Mouse (Mus musculus) brain, embryonic 14.5 days (tissue): ENCODE data around the gene Cdk14. TPM values are rescaled to one million over a fixed set of nuclear protein-coding genes. Genes with fewer than 3 reads are reported as not detected.
A peak's percentile ranks its signal among the peaks of the same experiment; 100 is the strongest.

Experiments used
- DNase-seq: peaks from one replicate; pipeline ENCODE4 v3.0.0-alpha.2; 2011; ENCODE audit warnings: low read depth
- CTCF ChIP-seq: fragments of 200-500 bp; IDR thresholded peaks from 2 replicates; pipeline ENCODE4 v1.5.1; 2012; ENCODE audit warnings: inconsistent platforms, mild to moderate bottlenecking, moderate library complexity, borderline replicate concordance; ENCODE audit not compliant: insufficient read depth, insufficient read length; ENCODE audit errors: extremely low read depth
- POLR2A ChIP-seq: fragments of 200-500 bp; IDR thresholded peaks from 2 replicates; pipeline ENCODE4 v1.6.1; 2012; ENCODE audit warnings: mild to moderate bottlenecking, inconsistent platforms, borderline replicate concordance; ENCODE audit not compliant: poor library complexity, insufficient read depth, insufficient read length, severe bottlenecking; ENCODE audit errors: extremely low read depth
- polyA plus RNA-seq: library from polyadenylated mRNA; depleted of rRNA; stranded (reverse); fragments of >200 nt; gene quantifications from 2 replicates; pipeline ENCODE4 v1.2.3, GENCODE M21; 2012

Gene Cdk14
- polyA plus RNA-seq, 1 experiment = 33.3 TPM

GRCm38 (mm10) chr5:4898241-4898640 lies 521.9 kb downstream of the Cdk14 start:
- no peak for DNase-seq
- TF ChIP-seq CTCF (no peak), POLR2A (no peak)

DNA sequence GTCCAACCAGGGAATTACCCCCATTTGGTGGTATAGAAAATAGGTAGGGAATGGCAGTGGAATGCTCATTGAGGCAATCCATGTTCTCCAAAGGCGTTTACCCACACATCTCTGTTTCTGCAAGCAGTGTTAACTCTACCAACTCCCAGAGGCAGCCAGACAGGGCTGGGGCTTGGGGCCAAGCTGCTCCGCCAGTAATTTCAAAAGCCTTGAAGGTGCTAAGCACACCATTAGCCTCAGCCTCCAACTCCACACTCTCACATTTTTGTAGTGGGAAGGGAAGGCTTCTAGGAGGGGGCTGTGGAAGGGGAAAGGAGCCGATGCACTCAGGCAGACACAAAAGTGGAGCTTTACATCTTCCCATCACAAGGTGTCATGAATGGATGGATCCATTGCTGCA lies 525.1 kb downstream of the Cdk14 start:
- TF ChIP-seq POLR2A (no peak), CTCF (no peak)
- DNase-seq = peak; percentile 53

DNA sequence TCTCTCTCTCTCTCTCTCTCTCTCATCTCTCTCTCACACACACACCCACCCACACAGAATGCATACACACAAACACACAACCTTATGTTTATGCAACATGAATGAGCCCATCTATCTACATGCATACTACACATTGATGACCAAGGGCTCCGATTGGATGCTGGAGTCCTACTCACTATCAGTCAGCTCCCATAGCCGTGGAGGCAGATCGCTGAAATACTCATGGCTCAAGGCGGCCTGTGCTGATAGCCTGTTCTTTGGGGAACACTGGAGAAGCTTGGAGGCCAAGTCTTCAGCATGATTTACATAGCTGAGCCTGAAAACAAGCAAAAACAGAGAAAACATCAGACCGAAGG lies 526.3 kb downstream of the Cdk14 start:
- no peak for TF ChIP-seq CTCF
- TF ChIP-seq POLR2A = no peak
- peak; percentile 48 for DNase-seq

DNA sequence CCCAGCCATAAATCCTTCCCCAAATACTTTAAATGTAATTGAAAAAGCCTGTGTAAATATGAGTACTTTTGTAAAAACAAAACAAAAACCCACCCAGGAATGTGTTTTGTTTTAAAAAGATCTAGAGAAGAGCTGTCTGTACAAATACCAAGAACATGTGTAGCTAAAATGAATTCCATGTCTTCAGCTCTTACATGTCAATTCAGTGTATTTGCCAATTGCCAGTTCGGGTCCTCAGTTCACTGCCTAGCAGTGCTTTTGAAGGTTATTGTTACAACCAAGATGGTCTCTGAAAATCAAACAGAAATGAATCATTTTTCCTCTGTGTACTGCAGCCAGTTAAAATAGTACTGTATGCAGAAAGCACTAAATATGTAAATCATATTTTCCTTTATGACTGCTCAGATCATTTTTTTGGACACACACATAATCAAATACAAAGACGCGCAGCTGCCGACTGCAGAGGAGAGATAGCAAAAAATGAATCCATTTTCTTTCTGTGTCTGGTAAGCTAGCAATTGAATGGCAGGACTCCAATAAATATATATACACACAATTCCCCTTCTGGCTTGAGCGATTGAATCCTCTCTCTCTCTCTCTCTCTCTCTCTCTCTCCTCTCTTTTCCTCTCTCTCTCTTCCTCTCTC lies 526.8 kb downstream of the Cdk14 start:
- no peak for TF ChIP-seq CTCF
- no peak for TF ChIP-seq POLR2A
- peak; percentile 54 for DNase-seq

GRCm38 (mm10) chr5:4892734-4893133 lies 527.4 kb downstream of the Cdk14 start:
- TF ChIP-seq CTCF (no peak), POLR2A (no peak)
- DNase-seq = no peak

DNA sequence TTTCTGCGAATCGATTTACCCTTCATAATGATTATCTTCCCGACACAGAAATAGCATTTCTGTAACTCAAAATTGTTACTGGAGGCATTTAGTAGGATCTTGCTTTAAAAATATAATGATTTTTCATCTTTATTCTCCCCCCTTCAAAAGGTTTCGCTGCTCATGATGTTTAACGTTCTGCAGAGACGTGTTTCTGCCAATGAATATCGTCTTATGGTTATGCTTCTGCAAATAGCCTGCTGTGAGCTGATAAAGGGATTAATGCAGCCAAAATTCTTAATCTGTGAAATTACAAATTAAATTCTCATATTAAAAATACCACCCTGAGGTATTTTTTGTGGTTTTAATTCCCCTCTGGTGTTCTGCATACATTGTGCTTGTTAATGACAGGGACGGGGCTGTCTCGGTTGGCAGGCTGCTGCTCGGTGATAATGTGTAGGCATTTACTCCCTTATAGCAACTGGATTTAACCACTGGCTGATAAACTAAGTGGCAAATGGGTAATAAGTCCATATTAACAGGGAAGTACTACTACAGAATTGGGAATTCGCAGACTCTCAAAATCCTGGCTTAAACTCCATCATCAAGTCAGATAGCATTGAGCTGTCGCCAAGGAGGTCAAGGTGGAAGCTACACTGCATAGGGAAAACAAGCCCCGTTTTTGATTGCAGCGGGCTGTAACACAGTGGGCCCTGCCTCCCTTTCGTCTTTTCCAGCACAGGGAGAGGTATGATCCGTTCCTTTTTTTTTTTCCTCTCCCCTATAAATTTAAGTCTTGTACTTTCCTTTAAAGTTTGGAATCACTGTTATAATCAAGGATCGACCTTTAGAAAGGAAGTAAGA lies 528.0 kb downstream of the Cdk14 start:
- peak; percentile 76 for DNase-seq
- TF ChIP-seq POLR2A = no peak
- TF ChIP-seq CTCF = no peak

GRCm38 (mm10) chr5:4887069-4887468 lies 533.0 kb downstream of the Cdk14 start:
- no peak for TF ChIP-seq POLR2A
- TF ChIP-seq CTCF = no peak
- no peak for DNase-seq

GRCm38 (mm10) chr5:4882841-4883240 lies 537.3 kb downstream of the Cdk14 start:
- DNase-seq = no peak
- TF ChIP-seq CTCF (no peak), POLR2A (no peak)

DNA sequence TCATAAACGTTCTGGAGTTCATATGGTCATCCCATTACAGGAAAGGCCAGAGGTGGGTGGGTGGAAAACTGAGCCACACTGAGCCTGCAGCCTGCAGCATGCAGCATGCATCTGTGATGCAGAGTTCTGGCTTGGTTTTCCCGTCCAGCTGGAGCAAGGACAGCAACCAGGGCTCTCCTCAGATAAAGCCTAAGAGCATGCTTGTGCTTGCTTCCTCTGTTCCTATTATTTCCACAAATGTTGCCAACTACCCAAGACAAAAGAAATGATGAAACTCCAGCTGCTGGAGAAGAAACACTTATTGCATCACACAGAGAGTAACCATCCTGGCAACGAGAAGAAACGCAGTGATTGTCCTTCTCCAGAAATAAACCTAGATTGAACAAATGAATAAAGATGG lies 539.8 kb downstream of the Cdk14 start:
- no peak for DNase-seq
- no peak for TF ChIP-seq CTCF
- no peak for TF ChIP-seq POLR2A

DNA sequence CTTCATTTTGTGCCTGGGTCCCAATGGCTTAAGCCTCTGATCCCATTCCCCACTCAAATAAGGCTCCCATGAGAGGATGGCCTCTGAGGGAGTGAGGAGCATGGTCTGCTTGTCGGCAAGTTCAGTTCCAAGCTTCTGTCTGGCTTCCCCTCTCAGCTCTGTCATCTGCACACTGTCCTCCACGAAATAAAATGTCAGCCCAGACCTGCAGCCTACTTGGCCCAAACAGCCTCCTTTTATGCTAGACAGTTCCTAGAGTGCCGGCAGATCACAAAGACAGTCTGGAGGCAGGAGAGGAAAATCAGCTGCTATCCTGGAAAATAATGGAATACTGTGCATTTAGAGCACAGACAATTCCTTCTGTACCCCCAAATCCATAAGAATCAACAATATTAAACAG lies 541.2 kb downstream of the Cdk14 start:
- no peak for DNase-seq
- TF ChIP-seq POLR2A = no peak

DNA sequence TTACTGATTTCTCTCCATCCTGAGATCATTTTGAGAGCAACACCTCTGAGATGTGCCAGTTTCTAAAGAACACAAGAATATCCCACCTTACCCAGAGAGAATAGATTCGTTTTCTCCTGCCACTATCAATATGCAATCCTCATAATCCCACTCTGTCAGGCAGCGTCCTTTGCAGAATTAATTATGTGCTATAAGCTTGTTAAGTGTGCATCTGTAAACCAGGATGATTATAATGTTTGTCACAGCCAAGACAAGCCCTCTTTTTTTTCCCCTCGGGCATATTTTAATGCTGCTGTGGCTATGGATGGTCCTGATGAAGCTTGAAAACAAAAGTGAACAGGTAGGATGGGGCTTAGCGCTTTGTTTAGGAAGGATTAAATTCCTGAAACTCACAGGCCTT lies 542.5 kb downstream of the Cdk14 start:
- no peak for DNase-seq
- TF ChIP-seq POLR2A = no peak
- TF ChIP-seq CTCF = no peak

DNA sequence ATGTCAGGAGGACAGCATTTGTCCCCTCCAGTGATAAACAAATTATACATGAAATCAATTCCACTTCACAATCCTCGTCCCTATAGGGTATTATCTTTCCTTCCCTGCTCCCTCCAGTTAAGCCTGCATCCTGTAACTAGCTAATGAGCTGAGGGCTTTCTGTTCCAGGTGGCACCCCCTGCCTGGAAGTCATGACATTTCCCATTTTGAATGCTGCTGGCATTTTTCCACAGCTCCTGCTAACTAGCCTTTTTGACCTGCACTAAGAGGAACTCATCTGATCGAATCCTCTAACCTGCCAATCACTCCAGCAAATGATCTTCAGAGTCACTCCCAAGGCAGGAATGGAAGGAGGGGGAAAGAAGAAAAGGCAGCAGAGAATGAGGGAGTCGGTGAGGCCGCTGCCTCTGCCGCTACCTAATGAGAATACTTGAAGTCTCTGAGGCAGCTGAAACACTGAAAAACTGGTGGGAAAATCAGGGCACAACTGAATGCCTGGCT lies 542.9 kb downstream of the Cdk14 start:
- peak; percentile 95 for DNase-seq
- no peak for TF ChIP-seq POLR2A
- TF ChIP-seq CTCF = no peak
